Mouse (Mus musculus) large intestine, adult 2 months (tissue): ENCODE data around the gene Cyp26b1. TPM values are rescaled to one million over a fixed set of nuclear protein-coding genes. Genes with fewer than 3 reads are reported as not detected.
"Not testable (repeated sequence)": the region's sequence is repeated elsewhere in the genome, so short reads cannot be mapped to it uniquely, and the experiment has no call there.

ENCODE experiments used
- DNase-seq: peaks from one replicate; pipeline ENCODE4 v3.0.0-alpha.2; 2012; ENCODE audit warnings: low read depth, low spot score
- whole genome bisulfite sequencing: fragments of 180-500 bp; shearing (Covaris S2); methylation state at CpG from one replicate; pipeline ENCODE4 v1.1.7; 2018; 5-methylcytosine and 5-hydroxymethylcytosine counted together
- polyA plus RNA-seq: library from polyadenylated mRNA; depleted of rRNA; stranded (reverse); fragments of >200 nt; gene quantifications from 2 replicates; pipeline ENCODE4 v1.2.3, GENCODE M21; 2012; rRNA removed

Gene Cyp26b1
- polyA plus RNA-seq, result 2.7 and 3.6 TPM in 2 replicates

DNA sequence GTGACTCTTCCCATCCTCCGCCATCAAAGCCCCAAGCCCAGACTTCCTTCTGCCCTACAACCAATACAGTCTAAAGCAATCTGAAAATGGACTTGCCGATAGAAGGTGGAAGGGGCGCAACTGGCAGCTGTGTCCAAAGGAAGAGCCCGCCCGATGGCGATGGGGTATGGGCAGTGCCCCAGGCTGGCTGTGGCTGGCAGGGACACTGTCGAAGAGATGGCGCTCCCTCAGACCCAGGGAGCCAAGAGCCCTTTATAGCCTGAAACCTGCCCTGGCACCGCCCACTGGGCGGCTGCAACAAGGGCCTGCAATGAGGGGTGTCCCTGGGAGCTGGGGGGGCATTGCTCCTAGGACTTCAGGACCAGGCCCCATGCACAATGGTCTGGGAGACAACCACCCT, at the start of gene Cyp26b1:
TSS of gene Cyp26b1 (minus strand) at position 216 of the 400 bp plus-strand sequence.
- DNase-seq, result no peak
- WGBS, result 86% methylated on average over 10 of the region's 10 CpGs

DNA sequence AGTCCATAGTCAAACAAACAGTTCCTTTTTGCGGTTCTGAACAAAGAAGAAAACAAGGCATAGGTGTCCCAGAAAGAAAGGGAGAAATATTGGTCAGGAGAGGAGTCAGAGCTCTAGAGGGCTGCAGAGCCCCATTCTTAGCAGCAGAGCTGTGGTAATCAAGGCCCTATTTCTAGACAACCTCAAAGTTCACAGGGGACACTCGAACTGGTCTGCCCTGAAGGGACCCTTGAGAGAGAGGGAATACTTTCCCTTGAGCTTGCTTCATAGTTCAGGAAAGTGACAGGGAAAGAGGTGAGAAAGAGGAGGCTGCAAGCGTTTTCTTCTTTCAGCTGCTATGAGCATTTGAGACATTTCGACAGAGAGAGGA, 47.3 kb upstream of the Cyp26b1 start:
- 38% methylated on average over 4 of the region's 4 CpGs for WGBS
- DNase-seq, result no peak

- WGBS, result 18% methylated on average over 9 of the region's 9 CpGs
- peak; percentile 21 for DNase-seq
Observed at GRCm38 (mm10) chr6:84640324-84641061, 46.8 kb upstream of the Cyp26b1 start.

GRCm38 (mm10) chr6:84638206-84638605, 44.5 kb upstream of the Cyp26b1 start:
- no peak for DNase-seq

DNA sequence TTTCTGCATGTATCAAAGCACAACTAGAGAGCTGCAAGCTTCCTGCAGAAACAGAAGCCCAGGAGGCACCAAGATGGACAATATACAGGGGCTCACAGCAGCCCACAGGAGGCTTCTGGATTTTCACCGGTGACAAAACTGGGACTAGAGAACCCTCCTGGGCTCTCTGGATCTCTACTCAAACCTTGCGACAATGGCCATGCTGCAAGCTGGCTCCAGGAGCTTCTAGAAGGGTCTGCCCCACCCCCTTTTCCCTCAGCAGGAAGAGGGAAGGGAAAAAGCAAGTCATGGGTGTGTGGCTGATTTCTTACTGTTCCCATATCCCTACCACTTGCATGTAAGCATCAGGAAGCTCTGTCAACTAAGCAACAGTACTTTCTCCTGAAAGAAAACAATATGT, 37.9 kb upstream of the Cyp26b1 start:
- DNase-seq, result no peak
- 94% methylated on average over 2 of the region's 2 CpGs for WGBS

GRCm38 (mm10) chr6:84630276-84630675, 36.6 kb upstream of the Cyp26b1 start:
- no peak for DNase-seq
- WGBS, result 27% methylated on average over 1 of the region's 1 CpGs

DNA sequence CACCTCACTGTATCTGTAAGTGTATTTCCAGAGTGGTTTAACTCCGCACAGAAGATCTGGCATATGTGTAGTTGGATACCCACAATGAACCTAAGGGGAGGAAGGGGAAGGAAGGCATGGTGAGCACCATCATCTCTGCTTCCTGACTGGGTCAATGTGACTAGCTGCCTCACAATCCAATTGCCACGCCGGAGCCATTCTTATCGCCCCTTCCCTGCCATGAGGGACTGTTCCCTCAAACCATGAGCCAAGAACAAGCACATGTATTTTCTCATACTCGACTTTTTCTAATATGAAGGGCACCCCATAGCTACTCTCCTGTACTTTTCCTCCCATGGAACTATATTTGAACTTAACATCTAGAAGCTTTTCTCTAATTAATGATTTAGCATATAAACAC, 35.1 kb upstream of the Cyp26b1 start:
- DNase-seq, result no peak
- 88% methylated on average over 5 of the region's 5 CpGs for WGBS

GRCm38 (mm10) chr6:84626398-84626797, 32.7 kb upstream of the Cyp26b1 start:
- WGBS, result 96% methylated on average over 2 of the region's 2 CpGs
- no peak for DNase-seq

DNA sequence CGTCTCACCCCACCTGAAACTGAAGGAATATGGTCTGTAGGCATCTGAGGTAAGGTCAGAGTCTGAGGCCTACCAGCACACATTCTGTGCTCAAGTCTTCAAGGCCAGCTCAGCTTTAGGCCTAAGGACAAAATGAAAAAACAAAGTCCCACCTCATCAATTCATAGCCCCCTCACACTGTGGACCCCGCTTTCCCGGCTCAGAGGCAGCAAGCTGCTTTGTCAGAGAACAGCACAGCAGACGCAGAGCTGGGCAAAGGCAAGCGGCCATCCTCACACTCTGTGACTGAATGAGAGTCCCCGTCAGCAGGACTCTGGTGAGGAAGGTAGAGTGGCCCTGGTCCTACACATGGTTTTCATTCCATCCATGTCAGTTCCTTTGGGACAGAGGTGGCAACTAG, 25.5 kb upstream of the Cyp26b1 start:
- DNase-seq, result no peak
- WGBS, result 96% methylated on average over 6 of the region's 6 CpGs

DNA sequence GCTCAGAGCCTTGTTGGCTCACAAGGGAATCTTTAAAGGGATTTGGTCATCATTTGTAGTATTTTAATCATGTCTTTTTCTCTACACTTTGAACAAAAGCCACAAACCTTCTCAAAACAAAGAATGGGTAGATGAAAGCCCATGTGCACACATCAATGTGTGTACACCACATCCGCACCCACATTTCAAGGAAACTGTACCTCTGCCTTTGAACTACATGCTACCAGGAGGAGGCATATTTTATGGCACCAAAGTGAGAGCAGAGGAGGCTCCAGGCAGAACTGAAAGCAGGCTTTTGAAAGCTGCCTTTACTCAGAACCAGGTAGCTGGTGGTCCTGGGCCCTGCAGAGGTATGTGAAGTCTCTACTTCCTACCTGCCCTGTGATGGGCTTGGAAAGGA, 23.3 kb upstream of the Cyp26b1 start:
- 98% methylated on average over 1 of the region's 1 CpGs for WGBS
- DNase-seq, result no peak

GRCm38 (mm10) chr6:84616586-84616985, 22.9 kb upstream of the Cyp26b1 start:
- DNase-seq, result no peak
- WGBS, result 89% methylated on average over 1 of the region's 1 CpGs

GRCm38 (mm10) chr6:84613561-84613960, 19.9 kb upstream of the Cyp26b1 start:
- no peak for DNase-seq
- WGBS, result 83% methylated on average over 3 of the region's 3 CpGs

- no peak for DNase-seq
- WGBS, result 31% methylated on average over 1 of the region's 1 CpGs
Observed at GRCm38 (mm10) chr6:84601136-84601889, 7.6 kb upstream of the Cyp26b1 start.

DNA sequence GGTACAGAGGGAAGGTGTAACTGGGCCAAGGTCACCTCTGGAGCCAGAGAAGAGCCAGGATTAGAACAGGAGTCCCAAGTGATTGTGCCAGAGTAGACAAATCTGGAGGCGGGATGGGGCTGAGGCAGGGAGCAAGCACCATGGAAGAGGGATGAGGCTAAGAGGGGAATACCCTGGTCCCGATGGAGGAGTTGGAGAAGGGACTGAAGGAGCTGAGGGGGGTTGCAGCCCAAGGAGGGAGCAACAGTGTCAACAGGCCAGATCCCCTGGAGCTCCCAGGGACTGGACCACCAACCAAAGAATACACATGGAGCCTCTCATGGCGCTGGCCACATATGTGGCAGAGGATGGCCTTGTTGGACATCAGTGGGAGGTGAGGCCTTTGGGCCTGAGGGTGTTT, 5.6 kb upstream of the Cyp26b1 start:
- WGBS, result 87% methylated on average over 3 of the region's 3 CpGs

DNA sequence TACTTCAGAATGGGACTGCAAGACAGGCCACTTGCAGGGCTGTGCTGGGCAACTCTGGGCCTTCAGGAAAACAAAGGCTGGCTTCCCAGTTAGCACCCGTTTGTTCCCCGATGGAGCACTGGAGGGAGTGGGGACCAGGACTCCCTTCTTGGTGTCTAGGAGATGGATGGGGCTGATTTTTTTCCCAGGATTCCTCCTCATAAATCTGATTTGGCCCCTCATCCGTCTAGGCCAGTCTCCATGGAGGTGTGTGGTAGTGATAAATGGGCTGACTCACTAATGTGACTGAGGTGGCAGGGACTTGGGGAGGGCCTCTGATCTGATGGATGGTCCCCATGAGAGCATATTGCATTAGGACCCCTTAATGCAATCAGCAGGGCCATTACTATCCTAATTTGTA, 5.0 kb upstream of the Cyp26b1 start:
- WGBS, result 83% methylated on average over 3 of the region's 3 CpGs
- DNase-seq, result no peak

More for the DNA sequence above, 5.6 kb upstream of the Cyp26b1 start:
- DNase-seq, result not testable (repeated sequence)

DNA sequence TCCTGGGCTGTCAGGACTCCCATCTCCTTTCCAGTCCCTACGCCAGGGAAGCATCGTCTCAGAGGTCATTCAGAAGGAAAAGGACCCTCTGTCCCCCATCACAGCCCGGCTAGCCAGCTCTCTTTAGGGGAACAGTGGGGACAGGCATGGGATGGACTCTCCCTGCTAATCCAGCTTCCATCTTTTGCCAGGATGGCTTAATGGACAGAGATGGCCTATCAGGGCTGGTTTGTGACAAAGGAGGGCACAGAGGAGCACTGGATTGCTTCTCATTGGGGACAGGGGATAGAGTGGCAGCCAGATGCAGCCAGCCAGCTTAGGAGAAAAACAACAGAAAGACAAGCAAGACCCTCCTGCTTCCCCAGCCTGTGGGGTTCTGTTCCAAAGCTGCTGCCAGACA, 918 bp upstream of the Cyp26b1 start:
- WGBS, result 81% methylated on average over 3 of the region's 3 CpGs
- no peak for DNase-seq

DNA sequence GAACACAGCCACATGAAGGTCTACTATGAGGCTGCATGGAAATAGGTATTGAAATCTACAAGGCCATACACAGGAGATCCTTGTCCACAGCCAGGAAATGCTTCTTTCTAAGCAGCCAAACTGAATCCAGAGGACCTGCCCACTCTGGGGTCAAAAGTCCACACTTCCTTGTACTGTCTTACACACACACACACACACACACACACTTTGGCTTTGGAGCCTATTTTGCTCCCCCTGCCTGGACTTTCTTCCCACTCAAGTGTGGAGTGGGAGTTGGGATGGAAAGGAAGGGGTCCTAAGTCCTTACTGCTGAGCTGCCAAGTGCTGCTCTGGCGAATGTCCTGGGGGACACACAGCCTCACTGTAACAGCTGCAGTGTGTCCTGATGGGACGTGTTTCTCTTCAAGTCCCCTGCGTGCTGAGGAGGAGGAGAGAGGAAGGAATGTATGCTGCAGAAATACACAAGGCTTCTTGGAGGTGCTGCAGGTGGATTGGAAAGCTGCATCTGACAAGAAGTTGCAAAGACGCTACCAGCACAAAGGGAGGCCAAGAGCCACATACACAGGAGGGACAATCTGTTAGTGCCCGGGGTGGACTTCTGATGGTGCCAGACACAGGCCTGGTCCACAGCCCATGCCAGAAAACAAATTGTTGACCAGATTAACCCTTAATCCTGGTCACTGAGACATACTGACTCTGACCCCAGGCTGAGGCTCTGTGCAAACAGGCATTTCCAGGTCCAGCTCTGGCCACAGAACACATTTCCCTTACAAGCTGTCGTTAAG, 2.6 kb downstream of the Cyp26b1 start:
- WGBS, result 63% methylated on average over 6 of the region's 6 CpGs

DNA sequence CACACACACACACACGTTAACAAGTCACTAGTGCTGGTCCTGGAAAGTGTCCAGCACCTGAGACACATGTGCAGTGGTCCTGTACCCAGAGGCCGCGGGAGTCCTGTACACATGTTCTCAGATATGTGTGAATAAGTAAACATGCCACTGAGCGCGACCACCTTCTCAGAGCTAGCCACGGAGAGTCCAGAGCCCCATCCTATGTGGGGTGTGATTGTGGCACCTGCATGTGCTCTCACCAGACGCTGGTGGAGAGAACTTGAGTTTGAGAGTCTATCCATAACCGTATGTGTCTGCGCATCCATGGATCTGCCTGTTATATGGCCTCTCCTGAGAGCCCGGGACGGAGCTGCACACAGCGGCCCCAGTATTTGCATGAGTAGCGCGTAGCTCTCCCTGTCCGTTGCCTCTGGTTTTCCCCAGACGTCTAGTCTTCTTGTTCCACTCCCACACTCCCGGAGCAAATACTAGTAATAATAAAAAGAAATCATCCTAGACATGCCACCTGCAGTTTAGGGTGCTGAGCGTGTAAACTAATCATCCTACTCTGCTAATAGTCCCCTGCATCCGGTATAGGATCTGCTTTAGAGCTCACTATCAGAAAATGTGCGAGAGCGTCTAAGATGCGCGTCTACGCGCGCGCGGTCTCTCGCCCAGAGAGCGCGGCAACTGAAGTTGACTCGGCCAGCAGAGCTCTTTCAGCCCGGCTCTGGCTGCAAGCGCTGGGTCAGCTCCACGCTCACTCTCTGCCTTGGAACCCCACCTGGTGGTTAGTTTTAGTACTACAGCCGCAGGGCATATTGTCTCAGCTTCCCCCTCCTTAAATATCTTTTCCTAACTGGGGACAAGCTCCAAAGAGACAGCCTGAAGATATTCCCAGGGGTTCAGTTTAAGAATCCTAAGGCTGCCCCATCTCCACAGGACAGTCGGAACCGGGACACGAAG, 3.7 kb downstream of the Cyp26b1 start:
- peak; percentile 38 for DNase-seq
- 3% methylated on average over 39 of the region's 39 CpGs for WGBS

More for the DNA sequence above, 2.6 kb downstream of the Cyp26b1 start:
- DNase-seq, result no peak

- 3% methylated on average over 54 of the region's 54 CpGs for WGBS
Observed at GRCm38 (mm10) chr6:84588895-84589652, 4.6 kb downstream of the Cyp26b1 start.

More at GRCm38 (mm10) chr6:84588895-84589652, 4.6 kb downstream of the Cyp26b1 start:
- no peak for DNase-seq
